Comparison of ENCODE assay signal across 11 mouse cellular contexts in the genomic region with DNA sequence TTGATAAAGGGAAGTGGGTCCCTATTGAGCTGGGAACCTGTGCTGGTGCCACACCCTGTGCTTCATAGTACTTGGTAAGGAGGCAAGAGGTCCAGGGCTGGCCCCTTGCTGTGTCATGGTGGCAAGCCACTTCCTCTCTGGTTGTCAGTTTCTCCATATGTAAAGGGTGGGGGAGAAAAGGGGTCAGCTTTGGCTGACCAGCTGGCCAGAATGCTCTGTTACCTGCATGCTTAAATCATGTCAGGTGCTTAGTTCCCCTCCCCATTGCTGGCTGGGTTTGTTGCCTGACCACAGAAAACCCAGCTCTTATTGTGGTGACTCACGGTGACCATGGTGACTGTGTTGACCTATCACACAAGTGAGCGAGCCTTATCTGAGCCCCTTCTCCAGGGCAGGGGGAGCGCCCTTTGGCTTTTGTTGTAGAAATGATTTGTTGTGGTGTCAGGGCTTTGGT. TPM values are rescaled to one million over a fixed set of nuclear protein-coding genes. Genes with fewer than 3 reads are reported as not detected.
DNase-seq lines count a peak whose midpoint lies in the region; ATAC-seq and TF ChIP-seq lines count a peak whose summit lies in the region.
"Had no signal": no experiment of that assay in that cellular context is flagged by ENCODE, and none has a peak within 500 bp of the region (broad histone marks: within the 10 kb centered on the region; RNA-seq: fewer than 3 reads in every experiment).

No protein-coding gene starts in this region.

- peaks cover 25% of the 10 kb centered on the region for H3K4me1 ChIP-seq in liver, embryonic 11.5 days (replicated peaks; ENCODE audit: control insufficient read depth, insufficient read depth, low read length)
- peaks cover 62% of the 10 kb centered on the region for H3K4me1 ChIP-seq in liver, embryonic 15.5 days (replicated peaks)
- H3K4me1 ChIP-seq in small intestine, adult 2 months (ENCODE audit: control insufficient read depth, insufficient read depth, insufficient read length, low read length) = peaks cover 38% of the 10 kb centered on the region
- H3K4me1 ChIP-seq: neural tube, embryonic 13.5 days had no signal

- H3K9ac ChIP-seq in liver, embryonic 11.5 days (ENCODE audit: low read depth, low read length) = no peak overlapping the region
- no peak overlapping the region for H3K9ac ChIP-seq in liver, embryonic 15.5 days
- H3K9ac ChIP-seq: neural tube, embryonic 13.5 days had no signal

- no peak for TF ChIP-seq CTCF in small intestine, adult 2 months (IDR thresholded peaks at IDR 0.05; ENCODE audit: extremely low read depth, insufficient read length, insufficient replicate concordance, low read depth, low read length)

- H3K27me3 ChIP-seq in liver, embryonic 11.5 days (replicated peaks; ENCODE audit: control insufficient read depth, insufficient read depth, low read length) = no peaks in the 10 kb centered on the region
- H3K27me3 ChIP-seq in liver, embryonic 15.5 days = no peaks in the 10 kb centered on the region
- H3K27me3 ChIP-seq in small intestine, adult 2 months (ENCODE audit: control insufficient read depth, insufficient read depth, low read length) = no peaks in the 10 kb centered on the region
- H3K27me3 ChIP-seq: neural tube, embryonic 13.5 days had no signal

- peak; percentile 44 for ATAC-seq in liver, embryonic 11.5 days (replicated peaks; ENCODE audit: low FRiP score)
- peak; percentile 30; the same call in 1 of the 2 replicates for ATAC-seq in liver, embryonic 15.5 days (ENCODE audit: insufficient read depth)

- DNase-seq in liver, embryonic 11.5 days (ENCODE audit: low spot score) = no peak
- DNase-seq in liver = no peak
- peak; percentile 42 for DNase-seq in Muller cell, postnatal 12 days (ENCODE audit: inconsistent ontology term)
- no peak for DNase-seq in kidney, postnatal 14 days
- DNase-seq in right cerebral cortex, adult 18-20 months = no peak
- DNase-seq in ovary, postnatal 14 days (ENCODE audit: low spot score) = no peak

- TF ChIP-seq POLR2A in small intestine, adult 2 months (IDR thresholded peaks at IDR 0.05; ENCODE audit: low read depth, low read length) = no peak

- no peaks in the 10 kb centered on the region for H3K9me3 ChIP-seq in liver, embryonic 11.5 days (ENCODE audit: control insufficient read depth, low read length)
- H3K9me3 ChIP-seq in liver, embryonic 15.5 days (replicated peaks) = no peaks in the 10 kb centered on the region
- H3K9me3 ChIP-seq: neural tube, embryonic 13.5 days had no signal

- H3K4me2 ChIP-seq in liver, embryonic 11.5 days = peak overlapping the region; percentile 33
- peak overlapping the region; percentile 26 for H3K4me2 ChIP-seq in liver, embryonic 15.5 days
- H3K4me2 ChIP-seq: heart, embryonic 11.5 days; neural tube, embryonic 13.5 days had no signal

- WGBS in liver, embryonic 11.5 days = 20% methylated on average over 3 of the region's 3 CpGs
- WGBS in liver, embryonic 15.5 days (ENCODE audit: insufficient replicate concordance) = 5% methylated on average over 3 of the region's 3 CpGs
- 36% methylated on average over 3 of the region's 3 CpGs for WGBS in small intestine, adult 2 months

- H3K27ac ChIP-seq in liver, embryonic 11.5 days (ENCODE audit: low read depth, low read length) = no peak overlapping the region
- H3K27ac ChIP-seq in liver, embryonic 15.5 days (replicated peaks) = no peak overlapping the region; the same call in 1 of the 2 replicates
- H3K27ac ChIP-seq in small intestine, adult 2 months (ENCODE audit: insufficient read depth, low read depth, low read length) = peak overlapping the region; percentile 40; the same call in 1 of the 2 replicates
- H3K27ac ChIP-seq: neural tube, embryonic 13.5 days had no signal

- H3K36me3 ChIP-seq in liver, embryonic 11.5 days (ENCODE audit: control insufficient read depth, insufficient read depth, low read length) = no peaks in the 10 kb centered on the region
- H3K36me3 ChIP-seq in liver, embryonic 15.5 days (replicated peaks) = no peaks in the 10 kb centered on the region
- H3K36me3 ChIP-seq in small intestine, adult 2 months (ENCODE audit: control insufficient read depth, insufficient read depth, low read length) = 0 out of 2 replicates have a peak, but pooled peaks cover 2% of the 10 kb centered on the region
- H3K36me3 ChIP-seq: neural tube, embryonic 13.5 days had no signal

- no peak overlapping the region for H3K4me3 ChIP-seq in liver, embryonic 11.5 days (ENCODE audit: low read depth, low read length)
- H3K4me3 ChIP-seq in liver, embryonic 15.5 days (replicated peaks) = no peak overlapping the region
- H3K4me3 ChIP-seq in small intestine, adult 2 months (ENCODE audit: low read depth, low read length) = no peak overlapping the region
- H3K4me3 ChIP-seq: neural tube, embryonic 13.5 days had no signal

RNA-seq across cellular contexts. Expression of a gene that starts 15.2 kb away (rescaled TPM):
- 13.1 and 16.5 TPM in 2 replicates for polyA plus RNA-seq in liver, embryonic 11.5 days (2014; fragmentation: Nextera tagmentation; extraction: Ambion mirVana)
- polyA plus RNA-seq in liver, embryonic 15.5 days (2015; fragmentation: Nextera tagmentation; extraction: Ambion mirVana) = 11.2 TPM in 2 replicates
- 71.5 and 153 TPM in 2 replicates for polyA plus RNA-seq in small intestine, adult 2 months (2012; rRNA removed)

RNA-seq across cellular contexts. Expression of a gene that starts 45.7 kb away (rescaled TPM):
- not detected in 2 replicates for polyA plus RNA-seq in liver, embryonic 11.5 days (2014; fragmentation: Nextera tagmentation; extraction: Ambion mirVana)
- polyA plus RNA-seq in liver, embryonic 15.5 days (2015; fragmentation: Nextera tagmentation; extraction: Ambion mirVana) = 0.53 and 0.71 TPM in 2 replicates
- not detected in 2 replicates for polyA plus RNA-seq in small intestine, adult 2 months (2012; rRNA removed)
- polyA plus RNA-seq: heart, embryonic 11.5 days; kidney, embryonic 16.5 days; neural tube, embryonic 13.5 days had no signal
